Mouse (Mus musculus) heart, adult 2 months (tissue): ENCODE measurements around the gene Sycp2l. TPM values are rescaled to one million over a fixed set of nuclear protein-coding genes. Genes with fewer than 3 reads are reported as not detected.
"Not testable (repeated sequence)": the region's sequence is repeated elsewhere in the genome, so short reads cannot be mapped to it uniquely, and the experiment has no call there.

Experiments
- DNase-seq, 2 experiments: peaks; one replicate each; pipeline ENCODE4 v3.0.0; 2021
- H3K27ac ChIP-seq: fragments of 200-600 bp; 2 replicates; pipeline ENCODE4 v1.8.1; 2022
- H3K27me3 ChIP-seq: fragments of 200-500 bp; 2 replicates; pipeline ENCODE4 v1.6.1; 2012; ENCODE audit warnings: mild to moderate bottlenecking, low read length, inconsistent platforms, mixed read lengths; ENCODE audit not compliant: control insufficient read depth, insufficient read depth
- H3K36me3 ChIP-seq: fragments of 200-500 bp; 2 replicates; pipeline ENCODE4 v1.6.1; 2012; ENCODE audit warnings: low read length, inconsistent platforms; ENCODE audit not compliant: control insufficient read depth, insufficient read depth
- H3K4me1 ChIP-seq: fragments of 200-500 bp; 2 replicates; pipeline ENCODE4 v1.6.1; 2011; ENCODE audit warnings: low read length; ENCODE audit not compliant: control insufficient read depth, insufficient read depth
- H3K4me3 ChIP-seq: fragments of 200-600 bp; 2 replicates; pipeline ENCODE4 v1.8.1; 2022
- H3K79me2 ChIP-seq: fragments of 200-500 bp; replicated peaks from 2 replicates; pipeline ENCODE4 v1.6.1; 2012; ENCODE audit warnings: mild to moderate bottlenecking, inconsistent platforms, low read length, moderate library complexity, mixed read lengths; ENCODE audit not compliant: control insufficient read depth, insufficient read depth
- H3K9ac ChIP-seq: fragments of 200-500 bp; 2 replicates; pipeline ENCODE4 v1.6.1; 2012; ENCODE audit warnings: low read depth, mild to moderate bottlenecking, control low read depth, inconsistent platforms, low read length, mixed read lengths
- CTCF ChIP-seq: fragments of 200-600 bp; IDR thresholded peaks from 2 replicates; pipeline ENCODE4 v1.8.1; 2022; ENCODE audit warnings: antibody characterized with exemption, mild to moderate bottlenecking, moderate library complexity
- EP300 ChIP-seq: fragments of 200-500 bp; IDR thresholded peaks from 2 replicates; pipeline ENCODE4 v1.6.1; 2011; ENCODE audit warnings: low read depth, low read length, control low read depth; ENCODE audit not compliant: insufficient read depth
- POLR2A ChIP-seq: fragments of 200-500 bp; IDR thresholded peaks from 2 replicates; pipeline ENCODE4 v1.6.1; 2011; ENCODE audit warnings: mild to moderate bottlenecking, low read depth, low read length, control low read depth; ENCODE audit not compliant: insufficient read depth
- WGBS: fragments of 180-500 bp; shearing (Covaris S2); methylation state at CpG from one replicate; pipeline ENCODE4 v1.1.7; 2018; 5-methylcytosine and 5-hydroxymethylcytosine counted together
- intact Hi-C: fragments of 180-260 bp; cut with DNase I; formaldehyde crosslinking; loops from one replicate; pipeline ENCODE4 v1.15.1; 2025
- polyA plus RNA-seq: library from polyadenylated mRNA; depleted of rRNA; stranded (reverse); fragments of >200 nt; gene quantifications from 2 replicates; pipeline ENCODE4 v1.2.3, GENCODE M21; 2012
- total RNA-seq, 2 experiments: library from RNA; stranded (reverse); gene quantifications; 2 replicates each; pipeline ENCODE4 v1.2.3; 2021

The Sycp2l gene
- total and polyA plus RNA-seq, 3 experiments, result not detected

GRCm38 (mm10) chr13:41200861-41201260 is 86.8 kb downstream of the Sycp2l start:
- no peak for TF ChIP-seq POLR2A
- no peak for TF ChIP-seq EP300
- H3K4me1 ChIP-seq, result no peaks in the 10 kb centered on the region
- H3K79me2 ChIP-seq, result no peaks in the 10 kb centered on the region
- no peak overlapping the region for H3K9ac ChIP-seq
- no peaks in the 10 kb centered on the region for H3K36me3 ChIP-seq
- no peak overlapping the region for H3K4me3 ChIP-seq
- no peak for DNase-seq
- H3K27ac ChIP-seq, result no peak overlapping the region
- H3K27me3 ChIP-seq, result no peaks in the 10 kb centered on the region; the same call in 1 of the 2 replicates
- intact Hi-C loops, result no loop called here
- 70% methylated on average over 2 of the region's 2 CpGs for WGBS

DNA sequence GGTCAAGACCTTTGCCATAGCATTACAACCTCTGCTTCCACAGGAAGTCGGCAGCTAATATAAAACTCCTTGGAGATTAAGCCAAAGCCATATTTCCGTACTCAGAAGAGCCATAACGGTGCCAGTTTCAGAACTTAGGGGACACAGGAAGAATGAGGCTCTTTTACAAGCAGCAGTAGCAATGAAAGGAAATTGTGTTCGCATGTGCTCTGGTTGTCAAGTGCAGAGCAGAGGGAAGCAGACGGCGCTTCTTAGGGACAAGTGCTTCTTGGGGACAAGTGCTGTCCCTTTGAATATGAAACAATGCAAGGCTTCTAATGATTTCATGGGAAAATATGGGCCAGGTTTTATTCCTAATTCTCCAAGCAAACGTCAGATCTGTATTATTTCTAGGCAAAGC is 89.2 kb downstream of the Sycp2l start:
- DNase-seq, result no peak
- 35% methylated on average over 7 of the region's 7 CpGs for WGBS
- Histone ChIP-seq H3K79me2 (no peaks in the 10 kb centered on the region), H3K9ac (no peak overlapping the region), H3K27ac (no peak overlapping the region), H3K4me3 (no peak overlapping the region), H3K36me3 (no peaks in the 10 kb centered on the region), H3K4me1 (no peaks in the 10 kb centered on the region), H3K27me3 (no peaks in the 10 kb centered on the region; the same call in 1 of the 2 replicates)
- intact Hi-C loops, result no loop called here
- TF ChIP-seq POLR2A, result no peak

DNA sequence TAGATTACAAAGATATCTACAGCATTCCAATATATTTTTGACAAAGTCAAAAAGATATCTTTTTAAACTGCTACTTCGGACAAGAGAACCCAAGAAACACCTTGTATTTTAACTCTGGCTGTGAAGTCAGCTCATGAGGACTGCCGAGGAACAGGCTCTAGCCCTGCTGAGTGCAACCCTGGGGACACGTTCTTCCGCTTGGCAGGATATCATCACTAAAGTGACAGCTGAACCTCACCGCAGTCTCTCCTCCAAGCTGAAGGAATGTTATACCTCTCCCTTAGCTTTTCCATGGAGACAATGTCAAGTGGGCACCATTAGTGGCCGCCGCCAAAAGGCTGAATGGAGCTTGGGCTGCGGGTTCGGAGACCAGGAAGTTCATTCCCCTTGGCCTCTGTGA is 89.6 kb downstream of the Sycp2l start:
- Histone ChIP-seq H3K9ac (no peak overlapping the region), H3K27me3 (no peaks in the 10 kb centered on the region; the same call in 1 of the 2 replicates), H3K4me1 (no peaks in the 10 kb centered on the region), H3K36me3 (no peaks in the 10 kb centered on the region), H3K79me2 (no peaks in the 10 kb centered on the region), H3K27ac (no peak overlapping the region), H3K4me3 (no peak overlapping the region)
- TF ChIP-seq EP300 (no peak), CTCF (no peak), POLR2A (no peak)
- intact Hi-C loops, result no loop called here
- DNase-seq, result no peak
- WGBS, result 63% methylated on average over 9 of the region's 9 CpGs

DNA sequence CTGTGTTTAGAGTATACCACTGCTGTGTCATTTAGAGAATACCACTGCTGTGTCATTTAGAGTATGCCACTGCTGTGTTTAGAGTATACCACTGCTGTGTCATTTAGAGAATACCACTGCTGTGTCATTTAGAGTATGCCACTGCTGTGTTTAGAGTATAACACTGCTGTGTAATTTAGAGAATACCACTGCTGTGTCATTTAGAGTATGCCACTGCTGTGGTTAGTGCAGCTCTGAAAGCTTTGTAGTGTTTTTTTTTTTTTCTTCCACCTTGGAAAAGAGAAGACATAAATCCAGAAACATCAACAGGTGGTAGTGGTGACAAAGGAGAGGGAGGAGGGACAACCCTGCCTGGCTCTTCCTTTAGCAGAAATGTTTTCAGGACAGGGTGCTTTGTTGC is 91.5 kb downstream of the Sycp2l start:
- not testable (repeated sequence) for H3K27ac ChIP-seq

GRCm38 (mm10) chr13:41206241-41206640 is 92.1 kb downstream of the Sycp2l start:
- no peak overlapping the region for H3K27ac ChIP-seq
- no peaks in the 10 kb centered on the region for H3K79me2 ChIP-seq
- no peaks in the 10 kb centered on the region for H3K36me3 ChIP-seq
- TF ChIP-seq EP300 (no peak), CTCF (no peak), POLR2A (no peak)
- H3K4me3 ChIP-seq, result no peak overlapping the region
- H3K9ac ChIP-seq, result no peak overlapping the region
- H3K4me1 ChIP-seq, result no peaks in the 10 kb centered on the region
- DNase-seq, result no peak
- 84% methylated on average over 5 of the region's 5 CpGs for WGBS
- H3K27me3 ChIP-seq, result no peaks in the 10 kb centered on the region
- intact Hi-C loops, result no loop called here

More for the DNA sequence above, 91.5 kb downstream of the Sycp2l start:
- H3K79me2 ChIP-seq, intact Hi-C loops, H3K36me3 ChIP-seq, DNase-seq, H3K4me3 ChIP-seq, H3K9ac ChIP-seq, H3K27me3 ChIP-seq, H3K4me1 ChIP-seq: not testable (repeated sequence)

- Histone ChIP-seq H3K36me3 (no peaks in the 10 kb centered on the region), H3K4me3 (no peak overlapping the region), H3K4me1 (no peaks in the 10 kb centered on the region), H3K79me2 (no peaks in the 10 kb centered on the region), H3K27me3 (no peaks in the 10 kb centered on the region; the same call in 1 of the 2 replicates), H3K27ac (no peak overlapping the region), H3K9ac (no peak overlapping the region)
- no peak for TF ChIP-seq CTCF
- TF ChIP-seq POLR2A, result no peak
- no peak for TF ChIP-seq EP300
- WGBS, result 59% methylated on average over 4 of the region's 4 CpGs
- intact Hi-C loops, result no loop called here
- no peak for DNase-seq
Observed at GRCm38 (mm10) chr13:41211276-41211675, 97.2 kb downstream of the Sycp2l start.
